Mouse (Mus musculus) G1E (cell line): ENCODE measurements around the gene Erc2.

ENCODE experiments used
- CTCF ChIP-seq: IDR thresholded peaks from 2 replicates; pipeline ENCODE4 v1.5.1; 2012; ENCODE audit warnings: low read depth, low read length, inconsistent platforms, mixed read lengths
- GATA1 ChIP-seq: IDR thresholded peaks from 2 replicates; pipeline ENCODE4 v1.6.1; 2012; ENCODE audit warnings: borderline replicate concordance, low read length, inconsistent platforms, mixed read lengths
- POLR2AphosphoS5 ChIP-seq: IDR thresholded peaks from 2 replicates; pipeline ENCODE4 v1.6.1; 2012; ENCODE audit warnings: low read depth, low read length, inconsistent platforms; ENCODE audit not compliant: insufficient replicate concordance

DNA sequence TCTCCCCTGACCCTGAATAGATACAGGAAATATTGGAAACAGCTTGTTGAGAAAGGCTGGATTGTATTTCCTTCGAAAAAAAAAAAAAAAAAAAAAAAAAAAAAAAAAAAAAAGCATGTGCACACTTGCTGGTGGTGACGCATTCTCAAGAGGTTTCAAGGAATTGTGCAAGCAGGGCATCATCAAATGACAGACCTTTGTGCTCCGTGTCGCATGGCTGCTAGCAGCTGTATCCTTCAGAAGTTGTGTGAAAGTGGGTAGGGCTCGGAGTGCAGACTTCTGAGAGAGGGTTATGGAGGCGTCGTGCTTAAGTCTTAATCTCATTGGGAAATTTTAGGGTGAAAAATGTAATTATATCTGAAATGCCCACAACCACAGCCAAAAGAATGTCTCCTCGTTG lies 706.3 kb downstream of the Erc2 start:
- TF ChIP-seq CTCF: no peak
- TF ChIP-seq POLR2AphosphoS5: no peak
- no peak for TF ChIP-seq GATA1
